Mouse (Mus musculus): ENCODE measurements at regions not wholly inside any gene's neighbourhood (a gene's known extent, or its start where the extent isn't known, plus 50 kb on each side); places are given as distances from the start of the nearest gene placed in this dataset.
"Not testable (repeated sequence)": the region's sequence is repeated elsewhere in the genome, so short reads cannot be mapped to it uniquely, and the experiment has no call there.

DNA sequence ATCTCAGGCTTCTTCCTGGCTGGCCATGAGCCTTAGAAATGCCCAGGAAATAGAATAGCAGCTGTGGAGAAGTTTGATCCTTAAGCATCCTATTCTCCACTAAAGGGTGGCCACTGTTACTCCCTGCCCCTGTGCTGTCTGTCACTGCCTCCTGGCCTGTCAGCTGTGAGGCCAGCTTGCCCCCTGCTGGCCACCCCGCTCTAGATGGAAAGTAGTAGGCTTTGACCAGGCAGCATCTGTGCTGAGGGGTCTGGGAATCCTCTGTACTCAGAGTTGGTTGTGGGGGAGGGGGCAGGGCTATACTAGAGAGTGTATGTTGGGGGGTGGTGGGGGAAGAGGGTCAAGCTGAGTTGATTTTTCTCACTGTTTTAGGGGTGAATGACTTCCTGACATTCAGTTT, 821.2 kb downstream of the Gm9195 start:
- intact Hi-C loops (cut with DNase I), result loop anchor here (2.0 kb wide), 3 partner anchors 196 to 890 kb away; no protein-coding TSS in a partner anchor

DNA sequence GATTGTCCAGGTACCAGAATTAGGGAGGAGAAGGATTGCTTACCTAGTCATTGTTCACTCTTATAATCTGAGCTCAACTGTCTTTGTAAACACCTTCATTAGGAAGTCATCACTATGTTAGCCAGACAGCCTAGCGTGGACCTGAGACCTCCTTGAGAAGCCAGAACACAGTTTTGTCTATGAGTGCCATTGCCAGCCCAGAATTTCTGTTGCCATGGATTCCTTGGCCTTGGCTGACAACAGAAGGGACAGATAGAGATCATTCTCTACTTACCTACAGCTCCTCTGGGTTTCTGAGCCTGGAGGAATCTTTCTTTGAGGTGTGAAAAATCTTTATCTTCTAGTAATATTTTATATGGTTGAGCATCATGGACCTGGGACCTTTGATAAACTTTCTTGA, 825.0 kb downstream of the Gm9195 start:
- intact Hi-C loops (cut with DNase I), result no loop called here

DNA sequence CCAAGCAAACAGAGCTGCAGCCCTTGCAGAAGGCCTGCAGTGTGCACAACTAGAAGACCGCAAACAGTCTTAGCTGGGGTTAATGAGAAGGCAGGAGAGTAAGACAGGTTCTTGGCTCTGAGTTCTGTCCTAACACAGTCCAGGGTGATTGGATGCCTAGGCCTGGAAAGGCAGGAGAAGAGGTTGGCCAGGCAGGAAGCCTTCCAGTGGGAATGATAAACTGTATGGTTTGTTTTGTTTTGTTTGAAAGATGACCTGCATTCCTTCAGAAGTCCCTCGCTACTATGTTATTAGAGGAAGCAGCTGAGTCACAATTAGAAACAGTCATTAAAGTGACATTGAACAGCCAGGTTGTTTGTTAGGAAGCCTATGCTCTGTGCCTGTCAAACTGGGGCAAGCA, 831.5 kb downstream of the Gm9195 start:
- intact Hi-C loops (cut with DNase I), result no loop called here

DNA sequence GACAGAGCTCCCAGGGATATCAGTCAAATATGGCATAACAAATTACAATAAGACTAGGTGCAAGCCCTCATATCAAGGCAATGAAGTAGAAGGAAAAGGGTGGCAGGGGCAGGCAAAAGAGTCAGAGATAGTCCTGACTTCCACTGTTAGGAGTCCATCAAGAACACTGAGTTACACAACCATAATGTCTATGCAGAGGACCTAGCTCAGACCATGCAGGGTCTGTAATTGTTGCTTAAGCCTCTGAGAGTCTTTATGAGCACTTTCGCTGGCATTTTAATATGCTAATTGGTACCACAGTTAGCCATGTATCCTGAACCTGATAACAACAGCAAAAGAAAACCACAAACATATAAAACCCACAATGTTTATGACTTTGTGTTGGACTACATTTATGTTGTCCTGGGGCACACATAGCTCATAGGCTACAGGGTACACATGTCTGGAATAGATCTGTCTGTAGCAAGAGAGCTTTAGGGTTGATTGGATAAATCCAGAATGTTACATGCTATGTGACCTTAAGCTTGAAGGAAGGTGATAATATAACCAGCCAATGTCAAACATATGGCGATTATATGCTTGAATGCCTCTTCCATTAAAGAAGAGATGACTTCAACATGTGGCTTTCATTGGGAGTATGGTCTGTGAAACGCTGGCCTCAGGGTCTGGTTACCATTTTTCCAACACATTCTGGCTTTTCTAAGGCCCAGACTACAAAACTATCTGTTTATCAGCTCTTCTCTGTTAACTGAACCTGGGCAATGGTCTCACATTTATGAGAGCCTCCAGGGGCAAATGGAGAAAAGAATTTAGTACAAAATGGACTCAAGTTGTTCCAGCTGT, 836.6 kb downstream of the Gm9195 start:
- intact Hi-C loops (cut with DNase I), result no loop called here

DNA sequence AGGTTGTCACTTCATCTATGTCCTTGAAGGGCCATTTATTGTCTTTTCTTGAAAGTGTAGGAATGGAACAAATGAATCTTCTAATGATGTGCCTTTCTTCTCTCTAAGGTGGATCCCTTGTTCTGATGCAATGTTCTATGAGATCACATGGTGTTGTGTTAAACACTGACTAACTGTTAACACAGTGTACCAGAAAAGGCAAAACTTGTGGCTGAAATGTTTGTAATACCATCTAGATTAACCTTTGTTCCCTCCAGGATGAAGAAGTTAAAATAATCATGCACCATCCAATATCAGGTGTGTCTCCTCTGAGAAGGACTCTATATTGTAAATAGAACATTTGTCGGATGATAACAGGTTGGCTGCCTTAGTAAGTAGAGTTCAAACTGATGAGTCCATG, 849.1 kb downstream of the Gm9195 start:
- intact Hi-C loops (cut with DNase I), result no loop called here

DNA sequence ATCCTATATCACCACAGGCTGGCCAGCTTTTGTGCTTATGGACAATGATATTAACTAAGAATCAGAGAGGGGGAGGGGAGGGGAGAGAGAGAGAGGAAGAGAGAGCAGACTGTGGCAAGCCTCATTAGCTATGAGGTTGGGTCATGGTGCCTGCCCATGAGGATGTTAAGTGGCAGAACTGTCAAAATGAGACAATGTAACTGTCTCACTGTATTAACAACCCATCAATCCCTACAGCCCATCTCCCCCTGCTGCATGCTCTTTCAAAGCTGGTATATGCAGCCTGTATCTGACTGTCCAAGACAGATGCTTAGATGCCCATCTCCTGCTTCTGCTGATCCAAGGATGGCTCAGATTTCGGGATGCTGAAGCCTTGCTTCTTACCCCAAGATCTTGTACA, 852.6 kb downstream of the Gm9195 start:
- intact Hi-C loops (cut with DNase I), result no loop called here

DNA sequence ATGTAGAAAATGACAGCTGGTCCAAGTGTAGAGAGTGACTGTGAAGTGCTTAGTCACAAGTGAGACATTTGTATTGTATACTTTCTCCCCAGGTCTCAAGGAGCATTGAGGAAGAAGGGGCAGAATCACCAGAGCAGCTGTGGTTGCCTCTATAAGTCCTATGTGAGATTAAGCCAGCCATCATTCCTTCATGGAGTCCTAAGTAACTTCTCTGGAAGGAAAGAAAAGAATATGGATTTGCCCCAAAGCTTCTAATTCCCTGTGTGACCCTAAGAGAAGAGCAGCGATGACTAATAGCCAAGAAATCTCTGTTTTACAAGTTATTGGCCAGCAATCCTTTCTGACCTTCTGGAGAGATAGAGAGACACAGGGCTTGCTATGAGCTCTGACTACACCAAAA, 856.5 kb downstream of the Gm9195 start:
- intact Hi-C loops (cut with DNase I), result no loop called here

DNA sequence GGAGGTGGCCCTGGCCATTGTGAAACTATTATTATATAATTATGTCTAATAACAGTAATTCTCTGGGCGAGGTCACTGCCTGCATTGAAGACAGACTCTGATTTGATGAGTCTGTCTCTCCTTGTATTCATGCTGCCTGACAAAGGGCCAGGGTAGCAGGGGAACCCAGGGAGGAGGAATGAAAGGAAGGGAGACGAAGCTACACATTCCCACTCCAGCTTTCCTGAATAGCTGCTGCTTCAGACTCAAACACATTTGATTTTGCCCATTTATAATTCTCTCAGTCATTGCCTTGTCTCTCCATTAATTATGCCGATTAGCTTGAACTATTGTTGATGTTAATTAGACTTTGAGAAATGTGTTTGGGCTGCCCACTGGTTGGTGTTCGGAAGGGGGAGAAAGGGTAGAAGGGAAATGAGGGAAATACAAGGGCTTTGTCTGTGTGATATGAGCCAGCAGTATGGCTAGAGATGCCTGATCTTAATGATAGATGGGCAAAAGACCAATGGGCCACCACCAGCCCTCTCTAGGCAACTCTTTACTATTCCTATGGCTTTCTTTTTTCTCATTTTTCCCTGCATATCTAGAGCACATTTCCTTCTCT, 881.8 kb downstream of the Gm9195 start:
- intact Hi-C loops (cut with DNase I), result no loop called here

DNA sequence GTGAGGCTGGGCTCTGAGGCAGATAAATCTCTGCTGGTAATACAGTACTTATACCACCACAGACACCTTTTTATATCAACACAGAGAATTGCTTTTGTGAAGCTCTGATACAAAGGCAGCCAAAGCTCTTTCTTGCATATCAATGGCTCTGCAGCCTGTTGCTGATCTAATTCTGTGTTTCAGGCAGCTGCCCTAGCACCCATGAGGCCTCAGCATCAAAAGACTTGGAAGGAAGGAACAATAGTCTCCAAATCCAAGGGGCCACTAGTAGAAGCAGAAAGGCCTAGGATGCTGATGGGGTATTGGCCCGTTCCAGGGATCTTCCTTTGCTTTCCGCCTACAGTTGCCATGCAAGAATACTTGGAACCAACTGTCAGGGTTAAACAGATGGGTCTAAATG, 887.9 kb downstream of the Gm9195 start:
- intact Hi-C loops (cut with DNase I), result no loop called here

DNA sequence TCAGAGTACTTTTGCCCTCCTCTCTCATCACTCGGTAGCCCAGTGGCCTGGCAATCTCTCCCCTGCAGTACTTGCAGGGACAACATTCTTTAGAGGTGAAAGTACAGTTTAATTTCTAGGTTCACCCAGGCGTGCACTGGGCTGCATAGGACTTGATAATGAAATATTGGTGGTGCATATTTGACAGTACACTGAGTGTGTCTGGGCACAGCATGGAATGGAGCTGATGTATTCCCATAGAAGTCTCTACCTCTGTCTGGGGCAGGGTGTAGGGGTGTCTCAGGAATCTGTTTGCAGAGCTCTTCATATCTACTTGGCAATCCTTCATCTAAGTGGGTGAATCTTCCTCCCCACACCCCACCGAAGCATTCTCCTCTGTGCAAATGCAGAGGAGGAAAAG, 893.8 kb downstream of the Gm9195 start:
- intact Hi-C loops (cut with DNase I), result no loop called here

DNA sequence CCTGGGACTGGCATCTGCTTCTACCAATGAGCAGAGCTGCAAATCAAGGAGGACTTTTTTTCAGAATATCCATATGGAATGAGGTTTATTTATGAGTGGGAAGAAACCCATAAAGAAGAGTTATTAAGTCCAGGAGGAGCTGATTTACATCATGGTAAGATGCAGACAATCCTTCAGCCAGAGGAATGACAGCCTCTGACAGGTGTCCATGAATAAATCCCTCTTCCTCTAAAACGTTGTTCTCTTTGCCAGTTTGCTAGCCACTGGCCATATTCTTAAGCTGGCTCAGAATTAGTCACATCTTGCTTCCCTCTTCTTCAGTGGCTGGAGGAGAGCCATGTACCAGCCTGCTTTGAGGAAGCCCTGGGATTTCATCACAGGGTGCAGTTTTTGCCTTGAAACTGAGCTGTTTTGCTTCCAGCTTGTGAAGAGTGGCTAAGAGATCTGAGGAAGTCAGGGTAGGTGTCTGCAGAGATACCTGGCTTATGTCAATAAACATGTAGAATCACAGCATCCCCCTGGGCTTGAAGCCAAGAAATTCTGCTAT, 902.9 kb downstream of the Gm9195 start:
- intact Hi-C loops (cut with DNase I), result no loop called here

DNA sequence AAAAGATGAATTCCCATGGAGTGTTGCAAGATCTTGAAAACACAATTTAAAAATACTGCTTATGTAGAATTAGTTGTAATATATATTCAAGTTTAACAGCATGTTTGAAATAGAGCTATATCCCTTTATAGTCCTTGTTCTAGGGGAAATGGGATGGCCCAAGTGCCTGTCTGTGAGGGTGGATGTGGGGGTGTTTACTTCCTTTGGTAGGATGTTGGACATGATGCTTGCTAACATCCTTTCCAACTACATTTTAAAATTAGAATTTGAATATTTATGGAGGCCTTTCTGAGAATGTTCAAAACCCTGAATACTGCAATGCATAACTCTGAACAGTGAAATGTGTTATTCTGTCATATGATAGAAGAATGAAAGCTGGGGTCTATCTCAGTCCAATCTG, 903.6 kb downstream of the Gm9195 start:
- intact Hi-C loops (cut with DNase I), result no loop called here

DNA sequence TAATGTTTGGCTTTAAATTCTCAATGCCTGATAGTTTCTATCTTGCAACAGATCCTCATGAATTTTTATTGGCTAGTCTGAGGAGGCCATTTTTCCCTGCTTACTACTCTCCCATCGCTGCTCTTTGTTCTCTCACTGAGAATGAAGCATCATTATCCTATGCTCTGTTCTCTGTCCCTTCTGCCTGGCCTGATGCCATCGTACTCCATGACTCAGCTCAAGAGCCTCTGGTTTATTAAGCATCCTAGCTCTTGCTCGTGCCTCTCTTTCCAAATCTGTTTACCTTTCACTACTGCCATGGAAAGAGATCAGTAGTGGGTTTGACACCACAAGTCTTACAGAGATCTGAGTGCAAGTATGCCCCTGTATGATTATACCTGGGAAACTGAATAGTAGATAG, 926.8 kb downstream of the Gm9195 start:
- intact Hi-C loops (cut with DNase I), result no loop called here

DNA sequence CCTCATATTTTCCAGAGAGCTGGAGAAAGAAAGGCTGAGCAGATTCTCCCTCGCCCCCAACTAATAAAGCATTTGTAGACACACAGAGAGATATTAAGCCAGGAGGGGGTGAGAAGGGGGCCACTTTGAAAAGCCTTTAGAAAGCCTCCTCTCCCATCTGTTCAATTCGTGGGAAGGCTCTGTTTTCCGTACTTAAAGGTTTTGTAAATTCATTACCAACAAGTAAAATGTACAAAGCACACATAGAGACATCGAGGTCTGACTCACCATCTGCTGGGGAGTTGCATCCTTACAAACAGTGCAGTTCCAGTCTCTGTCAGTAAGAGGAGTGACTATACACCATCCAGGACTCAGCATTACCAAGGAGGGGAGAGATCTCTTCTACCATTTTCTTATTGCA, 929.7 kb downstream of the Gm9195 start:
- intact Hi-C loops (cut with DNase I), result no loop called here

DNA sequence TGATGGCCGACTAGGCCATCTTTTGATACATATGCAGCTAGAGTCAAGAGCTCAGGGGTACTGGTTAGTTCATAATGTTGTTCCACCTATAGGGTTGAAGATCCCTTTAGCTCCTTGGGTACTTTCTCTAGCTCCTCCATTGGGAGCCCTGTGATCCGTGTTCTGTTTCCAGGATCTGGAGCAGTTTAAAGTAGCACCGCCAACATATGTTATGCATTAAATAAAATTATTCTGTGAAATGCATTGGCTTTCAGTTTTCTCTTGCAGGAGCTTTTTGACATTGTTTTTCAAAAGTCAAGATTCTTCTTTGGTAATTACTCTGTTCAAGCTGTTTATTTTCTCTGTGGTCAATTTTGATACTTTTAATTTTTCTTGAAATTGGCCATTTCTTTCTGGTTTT, 937.3 kb downstream of the Gm9195 start:
- intact Hi-C loops (cut with DNase I), result not testable (repeated sequence)

DNA sequence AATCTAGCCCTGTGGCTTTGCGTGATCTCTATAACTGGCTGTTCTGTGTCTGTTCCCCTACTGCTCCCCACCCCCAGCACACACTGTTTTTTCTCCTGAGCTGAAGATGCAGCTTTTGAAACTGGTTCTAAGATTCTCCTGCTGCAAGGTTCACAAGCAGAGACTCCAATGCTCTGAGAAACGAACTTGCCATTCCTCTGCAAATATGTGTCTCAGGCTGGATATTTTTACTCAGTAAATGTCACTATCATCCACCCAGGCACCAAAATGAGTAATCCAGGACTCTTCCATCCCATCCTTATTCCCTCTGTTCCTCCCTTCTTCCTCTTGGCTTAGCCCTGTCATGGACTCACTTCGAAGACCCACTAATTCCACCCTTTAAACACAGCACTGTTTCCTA, 943.9 kb upstream of the Fam160b2 start:
- intact Hi-C loops (cut with DNase I), result no loop called here

DNA sequence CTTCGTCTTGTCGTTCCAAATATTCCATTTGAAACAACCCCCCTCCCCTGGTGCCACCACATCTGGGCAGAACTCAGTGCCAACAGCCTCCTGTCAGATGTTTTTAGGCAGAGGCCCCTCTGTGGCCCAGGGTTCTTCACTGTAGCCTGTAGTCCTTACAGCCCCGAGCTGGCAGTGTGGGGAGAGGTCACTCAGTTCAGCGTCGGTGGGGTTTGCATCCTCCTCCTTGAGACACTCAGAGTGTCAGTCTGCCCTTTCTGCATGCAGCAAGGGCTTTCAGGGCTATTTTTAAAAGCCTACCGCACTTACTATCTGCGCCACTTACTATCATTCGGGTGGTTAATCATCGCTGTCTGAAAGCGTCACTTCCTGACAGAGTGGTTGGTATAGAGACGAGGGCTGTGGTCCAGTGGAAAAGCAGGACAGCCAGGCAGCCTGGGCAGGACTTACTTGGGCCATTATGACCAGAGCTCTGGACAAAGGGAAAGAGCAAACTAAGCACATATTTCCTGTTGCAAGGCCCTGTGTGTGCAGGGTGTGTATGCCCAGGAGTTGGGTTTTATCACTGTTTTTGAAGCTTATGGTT, 932.5 kb upstream of the Fam160b2 start:
- intact Hi-C loops (cut with DNase I), result no loop called here

DNA sequence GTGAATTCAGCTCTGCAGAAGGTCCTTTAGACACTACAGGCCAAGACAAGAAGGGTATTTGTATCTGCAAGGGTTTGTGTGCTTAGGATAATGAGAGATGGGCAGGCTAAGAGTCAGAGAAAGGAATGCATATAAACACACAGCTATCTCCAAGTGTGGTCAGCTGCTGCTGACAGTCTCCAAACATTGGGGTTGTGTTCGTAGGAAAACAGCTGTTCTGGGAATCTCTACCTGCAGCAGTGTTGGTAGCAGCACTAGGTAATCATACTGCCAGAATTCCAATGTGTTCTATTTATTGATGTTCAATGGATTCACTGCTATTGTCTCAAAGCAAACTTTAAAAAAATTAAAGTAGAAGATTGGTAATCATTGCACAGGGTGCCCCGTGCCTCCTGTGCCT, 931.7 kb upstream of the Fam160b2 start:
- intact Hi-C loops (cut with DNase I), result no loop called here

DNA sequence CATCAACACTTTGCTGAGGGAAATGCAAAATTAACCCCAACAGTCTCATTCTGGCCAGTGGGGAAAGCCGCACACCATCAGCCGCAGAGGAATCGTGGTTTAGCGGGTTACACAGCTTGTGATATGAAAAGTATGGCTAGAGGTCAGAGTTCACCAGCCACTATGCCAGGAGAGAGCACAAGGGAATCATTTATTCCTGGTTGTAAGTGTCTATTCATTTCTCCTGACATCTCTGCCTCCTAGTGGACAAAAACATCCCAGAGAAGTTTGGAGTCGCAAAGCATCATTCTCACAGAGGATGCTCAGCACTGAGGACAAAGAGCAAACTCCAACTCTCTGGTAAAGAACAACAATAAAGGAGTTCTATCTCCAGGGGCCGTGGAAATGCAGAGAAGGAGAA, 930.8 kb upstream of the Fam160b2 start:
- intact Hi-C loops (cut with DNase I), result no loop called here

DNA sequence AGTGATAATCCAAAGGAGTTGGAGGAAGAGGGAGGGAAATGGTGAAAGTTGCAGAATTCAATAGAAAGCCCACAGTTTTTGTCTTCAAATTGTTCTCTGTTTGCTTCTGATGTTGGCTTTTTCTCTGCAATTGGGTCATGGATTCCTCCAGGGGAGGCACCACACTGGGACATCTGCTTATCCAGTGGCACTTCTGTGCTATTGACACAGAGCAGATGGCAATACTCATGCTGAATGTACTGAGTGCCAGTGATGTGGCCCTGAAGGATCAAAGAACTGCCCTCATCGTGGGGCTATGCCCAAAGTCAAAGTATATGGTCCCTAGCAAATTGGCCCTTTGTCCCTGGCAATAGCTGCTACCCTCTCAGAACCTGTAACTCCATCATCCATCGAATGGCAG, 918.9 kb upstream of the Fam160b2 start:
- intact Hi-C loops (cut with DNase I), result no loop called here

DNA sequence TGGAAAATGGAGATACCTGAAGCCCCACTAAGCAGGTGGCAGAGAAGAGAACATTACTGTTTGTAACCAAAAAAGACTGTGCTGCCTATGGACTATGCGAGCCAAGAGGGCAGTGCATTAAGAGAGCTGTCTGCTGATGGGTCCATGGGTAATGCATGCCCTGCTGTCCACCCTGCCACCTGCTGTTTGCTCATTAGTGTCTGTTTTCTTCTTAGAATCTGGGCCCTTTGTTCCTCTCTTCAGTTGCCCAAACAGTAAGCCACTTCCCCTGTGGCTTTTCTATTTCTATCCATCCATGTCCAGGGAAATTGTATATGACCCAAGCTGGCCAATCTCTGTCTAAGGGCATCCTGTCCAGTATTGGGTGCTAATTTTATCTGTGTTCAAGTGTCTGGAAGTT, 901.2 kb upstream of the Fam160b2 start:
- intact Hi-C loops (cut with DNase I), result no loop called here

DNA sequence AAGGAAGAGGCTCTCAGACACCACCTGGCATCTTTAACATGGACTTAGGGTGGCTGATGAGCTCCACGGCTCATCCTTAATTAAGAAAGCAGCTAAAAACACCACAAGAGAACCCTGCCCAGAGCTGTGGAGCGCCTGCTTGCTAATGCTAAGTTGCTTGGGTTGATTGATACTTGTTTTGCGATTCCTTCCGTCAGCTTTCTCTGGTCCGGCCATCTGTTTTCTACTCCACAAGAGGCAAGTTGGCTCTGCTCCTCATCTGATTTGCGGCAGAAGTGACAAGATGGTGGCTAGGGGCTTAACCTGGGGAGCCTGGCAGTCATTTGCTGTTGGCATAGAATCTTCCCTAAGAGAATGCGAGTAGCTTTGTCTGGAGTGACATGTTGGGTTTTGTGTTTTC, 891.6 kb upstream of the Fam160b2 start:
- intact Hi-C loops (cut with DNase I), result no loop called here

Data from adrenal gland (tissue).